Mouse (Mus musculus) v-Abl transformed pro-B cells (cell line): ENCODE results near the gene Neil1.

Experiments used
- in situ Hi-C, 2 experiments: fragments of 400-800 bp; cut with MboI; formaldehyde crosslinking; loops; one replicate each; pipeline ENCODE4 v1.15.1; 2025; ENCODE audit not compliant: unreplicated experiment in 2 of 2

Gene Neil1

DNA sequence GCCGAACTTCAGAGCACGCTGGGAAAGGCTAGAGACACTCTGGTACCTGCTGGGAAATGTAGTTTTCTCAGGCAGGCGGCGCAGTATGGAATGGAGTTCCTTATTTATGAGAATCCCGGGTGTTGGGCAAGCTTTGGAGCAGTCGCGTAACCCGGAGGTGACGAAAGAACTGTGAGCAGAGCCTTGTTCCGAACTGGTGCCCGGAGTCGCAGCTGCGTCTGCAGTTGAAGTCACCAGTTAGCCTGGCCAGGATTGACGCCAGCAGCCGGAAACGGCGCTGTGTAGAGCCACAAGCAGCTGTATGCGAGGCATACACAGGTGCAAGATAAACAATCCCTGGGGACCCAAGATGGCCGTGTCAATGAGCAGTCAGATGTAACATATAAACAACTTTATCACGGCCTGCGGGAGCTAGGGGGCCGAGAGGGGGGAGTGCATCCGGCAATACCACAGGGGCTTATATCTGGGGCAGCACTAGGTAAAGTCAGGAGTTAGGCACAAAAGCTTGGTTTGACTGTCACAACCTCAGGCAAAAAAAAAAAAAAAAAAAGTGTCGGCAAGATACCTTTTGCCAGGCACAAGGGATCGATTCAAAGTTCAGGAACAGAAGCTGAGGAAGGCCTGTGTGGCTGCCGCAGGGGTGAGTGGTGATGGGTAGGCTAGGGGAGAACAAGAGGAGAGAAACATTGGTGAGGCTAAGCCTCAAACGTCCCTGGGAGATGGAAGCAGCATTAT lies at the start of gene Neil1:
TSS of gene Neil1 (minus strand) at position 162 of the 735 bp plus-strand sequence.
- in situ Hi-C loops: no loop called here

DNA sequence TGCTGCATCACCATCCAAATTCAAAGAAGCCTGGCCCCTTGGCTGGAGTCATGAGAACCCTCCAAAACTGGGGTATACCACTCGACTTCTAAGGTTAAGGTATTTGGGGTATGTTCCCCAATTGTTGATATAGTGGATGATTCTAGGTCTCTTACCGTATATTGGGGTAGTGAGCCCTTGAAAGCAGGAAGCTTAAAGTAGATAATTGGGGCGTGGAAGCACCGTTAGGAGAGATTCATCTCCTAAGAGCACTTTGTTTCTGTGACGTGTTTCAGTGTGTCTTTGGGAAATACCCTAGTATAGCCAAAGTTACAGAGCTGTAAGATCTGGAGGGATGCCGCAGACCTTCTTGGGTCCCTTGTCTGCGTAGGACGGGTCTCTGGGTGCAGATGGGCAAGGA lies 49.3 kb upstream of the Neil1 start:
- in situ Hi-C loops: no loop called here

DNA sequence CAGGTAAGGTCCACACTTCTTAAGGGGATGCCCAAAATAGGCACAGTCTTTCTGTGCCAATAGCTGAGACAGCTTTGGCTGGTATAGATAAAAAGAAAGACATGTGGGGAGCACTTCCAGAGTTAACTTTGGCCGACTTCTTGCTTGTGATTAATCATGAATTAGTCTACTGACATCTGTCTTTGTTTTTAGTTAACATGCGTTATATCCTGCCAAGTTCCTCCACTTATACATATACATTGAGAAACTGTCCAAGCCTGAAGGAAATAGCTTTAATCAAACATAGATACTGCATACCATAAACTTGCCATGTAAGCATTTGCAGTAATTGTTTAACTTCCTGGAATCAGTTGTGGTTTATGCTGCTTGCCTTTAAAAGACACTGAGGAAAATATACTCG lies 48.6 kb upstream of the Neil1 start:
- in situ Hi-C loops: no loop called here

DNA sequence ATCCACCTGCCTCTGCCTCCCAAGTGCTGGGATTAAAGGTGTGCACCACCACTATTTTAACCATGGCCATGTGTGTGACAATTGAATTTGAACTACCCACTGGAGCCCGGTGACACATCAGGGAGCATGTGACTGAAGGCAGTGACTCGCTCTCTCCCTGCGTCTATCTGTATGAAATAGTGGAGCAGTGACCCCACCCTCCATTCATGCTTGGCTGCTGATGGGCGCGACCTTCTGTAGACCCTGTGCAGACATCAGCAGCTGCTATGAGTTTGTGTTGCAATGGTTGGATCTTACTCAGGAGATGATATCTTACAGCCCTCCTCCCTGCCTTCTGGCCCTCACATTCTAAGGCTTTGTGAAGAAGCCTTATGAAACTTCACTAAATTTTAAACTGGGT lies 20.3 kb upstream of the Neil1 start:
- in situ Hi-C loops: loop anchor here in 1 of 2 experiments (10.0 kb wide), 1 partner anchor 46 kb away; no protein-coding TSS in a partner anchor

DNA sequence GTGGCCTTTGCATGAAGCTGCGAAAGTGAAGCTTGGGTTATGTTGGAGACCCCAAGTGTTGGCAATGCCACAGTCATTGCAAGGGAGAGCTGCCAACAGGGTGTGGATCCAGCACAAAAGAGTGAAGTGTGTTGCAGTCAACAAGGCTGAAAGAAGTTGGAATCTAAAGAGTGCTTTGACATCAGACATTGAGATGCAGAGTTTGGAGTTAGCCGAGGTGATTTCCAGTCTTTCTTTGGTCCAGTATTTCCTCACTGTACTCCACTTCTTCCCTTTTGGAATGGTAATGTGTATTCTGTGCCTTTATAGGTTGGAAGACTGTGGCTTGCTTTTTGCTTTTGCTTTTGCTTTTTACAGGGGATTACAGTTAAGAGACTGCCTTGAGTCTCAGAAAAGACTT lies 18.1 kb upstream of the Neil1 start:
- in situ Hi-C loops: loop anchor here in 1 of 2 experiments (10.0 kb wide), 1 partner anchor 49 kb away; no protein-coding TSS in a partner anchor

DNA sequence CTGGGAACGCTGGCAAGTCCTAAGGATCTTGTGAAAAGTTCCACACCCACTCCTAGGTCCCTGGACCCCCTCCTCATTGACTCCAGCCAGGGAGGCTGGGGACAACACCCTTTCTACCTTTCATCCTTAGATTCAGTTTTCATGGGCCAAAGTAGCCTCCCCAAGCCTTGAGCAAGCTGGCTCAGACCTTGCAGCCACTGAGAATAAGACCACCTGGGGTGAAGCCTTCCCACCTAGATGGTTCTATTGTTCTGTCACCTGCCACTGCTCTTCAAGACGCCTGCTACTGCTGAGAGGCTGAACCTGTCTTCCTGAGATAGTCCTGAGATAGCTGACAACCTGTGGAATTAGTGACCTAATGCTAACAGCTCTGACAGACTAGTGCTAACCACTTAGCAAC lies 15.0 kb upstream of the Neil1 start:
- in situ Hi-C loops: loop anchor here (5.0 to 10.0 kb wide), 2 partner anchors 44 to 52 kb away; no protein-coding TSS in a partner anchor

DNA sequence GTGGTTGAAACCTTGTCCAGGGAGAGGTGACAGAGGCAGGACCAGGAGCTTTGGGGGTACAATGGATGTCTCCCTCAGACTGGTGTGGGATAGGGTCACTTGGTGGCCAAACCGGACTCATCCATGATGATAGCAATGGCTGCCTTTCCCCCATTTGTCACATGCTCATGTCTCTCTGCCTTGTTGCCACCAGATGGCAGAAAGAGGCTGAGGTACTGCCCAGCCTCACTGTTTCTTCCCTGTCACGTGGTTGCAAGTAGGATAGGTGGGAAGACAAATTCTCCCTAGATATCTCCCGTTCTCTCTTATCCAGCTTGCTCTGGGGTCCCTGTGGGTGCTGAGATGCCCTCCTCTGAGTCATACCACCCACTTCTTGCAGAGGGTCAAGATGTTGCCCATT lies 14.4 kb upstream of the Neil1 start:
- in situ Hi-C loops: loop anchor here (5.0 to 10.0 kb wide), 2 partner anchors 45 to 52 kb away; no protein-coding TSS in a partner anchor

DNA sequence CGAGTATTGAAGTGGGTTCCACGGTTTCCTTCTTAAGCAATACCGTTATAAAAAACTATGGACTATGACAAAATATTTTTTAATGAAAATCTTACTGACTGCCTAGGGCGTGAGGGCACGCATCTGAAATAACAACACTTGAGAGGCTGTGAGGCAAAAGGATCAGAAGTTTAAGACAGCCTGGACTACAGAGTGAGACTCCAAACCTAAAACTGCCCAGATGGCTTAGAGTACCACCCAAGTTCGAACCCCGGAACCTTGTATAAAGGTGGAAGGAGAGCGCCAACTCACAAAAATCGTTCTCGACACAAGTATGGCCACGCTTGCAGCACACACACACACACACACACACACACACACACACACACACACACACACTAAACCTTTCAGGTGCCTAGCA lies 10.4 kb upstream of the Neil1 start:
- in situ Hi-C loops: loop anchor here in 1 of 2 experiments (5.0 kb wide), 1 partner anchor 284 kb away; the partner anchor contains the start of gene Ppcdc

DNA sequence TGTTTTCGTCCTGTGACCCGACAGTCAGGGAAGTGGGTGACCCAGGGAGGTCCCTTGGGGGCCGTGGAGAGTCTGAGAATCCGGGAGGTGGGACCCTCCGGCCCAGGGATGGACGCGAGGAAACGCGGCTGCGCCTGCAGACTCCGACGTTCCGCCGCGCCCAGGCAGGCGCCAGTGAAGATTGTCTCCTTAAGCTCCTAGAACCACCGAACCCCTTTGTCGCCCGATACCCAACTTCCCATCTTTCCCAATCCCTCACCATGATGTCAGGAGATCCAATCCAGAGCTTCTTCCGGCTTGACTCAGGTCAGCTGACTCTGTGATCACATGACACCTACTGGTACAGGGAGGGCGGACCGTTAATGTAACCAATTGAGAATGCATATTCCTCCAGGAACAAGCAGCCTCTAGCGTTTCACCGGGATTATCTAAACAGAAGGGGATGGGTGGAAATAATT lies 9.9 kb upstream of the Neil1 start, which contains the start of gene Commd4:
TSS of gene Commd4 (minus strand) at position 319 of the 458 bp plus-strand sequence.
- in situ Hi-C loops: loop anchor here in 1 of 2 experiments (5.0 kb wide), 1 partner anchor 284 kb away; the partner anchor contains the start of gene Ppcdc

DNA sequence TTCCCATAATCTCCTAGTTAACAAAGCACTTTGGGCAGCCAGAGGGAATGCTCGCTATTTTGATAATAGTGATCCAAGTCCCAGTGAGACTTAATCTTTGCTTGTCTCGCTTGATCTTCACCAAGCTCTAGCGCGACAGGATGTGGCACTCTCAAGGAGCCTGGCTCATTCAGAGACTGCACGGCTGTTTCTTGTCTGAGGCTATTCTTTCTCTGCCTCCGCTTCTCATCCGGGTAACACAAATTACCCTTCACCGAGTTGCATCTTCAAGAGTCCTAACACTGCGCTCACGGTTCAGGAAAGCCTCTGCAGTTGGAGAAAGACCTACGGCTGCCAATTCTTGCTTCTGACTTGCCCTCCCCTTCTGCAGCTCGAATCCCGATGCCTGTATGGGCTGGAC lies 9.4 kb upstream of the Neil1 start:
- in situ Hi-C loops: loop anchor here in 1 of 2 experiments (5.0 kb wide), 1 partner anchor 285 kb away; the partner anchor contains the start of gene Ppcdc

DNA sequence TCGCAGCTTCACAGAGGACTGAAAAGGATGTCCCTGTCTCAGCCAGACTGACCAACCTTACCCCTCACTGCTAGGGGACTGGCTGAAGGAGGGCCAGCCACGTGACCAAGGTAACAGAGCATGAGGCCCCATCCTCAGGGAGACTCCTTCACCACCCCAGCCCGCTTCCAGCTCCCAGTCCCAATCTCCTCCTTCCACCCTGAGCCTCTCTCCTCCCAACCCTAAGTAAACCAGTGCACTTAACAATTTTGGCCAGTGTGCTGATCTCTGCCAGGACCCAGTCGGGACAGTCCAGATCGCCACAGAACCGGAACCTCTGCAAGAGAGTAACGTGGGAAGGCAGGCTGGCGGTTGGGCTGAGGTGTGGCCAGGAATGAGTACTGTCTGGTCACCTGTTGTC lies 8.7 kb upstream of the Neil1 start:
- in situ Hi-C loops: loop anchor here in 1 of 2 experiments (5.0 kb wide), 1 partner anchor 285 kb away; the partner anchor contains the start of gene Ppcdc

DNA sequence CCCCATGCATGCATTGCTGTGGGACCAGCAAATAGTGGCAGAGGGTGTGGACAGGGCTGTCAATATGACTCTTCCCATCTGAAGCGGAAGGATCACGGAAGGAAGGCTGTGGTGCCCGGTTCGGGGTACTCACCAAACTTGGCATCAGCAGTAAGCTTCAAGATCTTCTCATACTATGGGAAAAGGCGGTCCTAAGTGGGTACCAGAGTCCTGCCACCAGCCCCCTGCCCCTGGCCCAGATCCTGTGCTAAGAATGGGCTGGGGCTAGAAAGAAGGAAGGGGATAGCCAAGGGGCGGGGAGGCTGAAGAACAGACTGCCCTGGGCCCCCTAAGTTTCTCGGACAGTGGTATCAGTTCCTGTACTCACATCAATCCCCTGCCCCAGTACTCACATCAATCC lies 8.3 kb upstream of the Neil1 start:
- in situ Hi-C loops: loop anchor here in 1 of 2 experiments (5.0 kb wide), 1 partner anchor 286 kb away; the partner anchor contains the start of gene Ppcdc

DNA sequence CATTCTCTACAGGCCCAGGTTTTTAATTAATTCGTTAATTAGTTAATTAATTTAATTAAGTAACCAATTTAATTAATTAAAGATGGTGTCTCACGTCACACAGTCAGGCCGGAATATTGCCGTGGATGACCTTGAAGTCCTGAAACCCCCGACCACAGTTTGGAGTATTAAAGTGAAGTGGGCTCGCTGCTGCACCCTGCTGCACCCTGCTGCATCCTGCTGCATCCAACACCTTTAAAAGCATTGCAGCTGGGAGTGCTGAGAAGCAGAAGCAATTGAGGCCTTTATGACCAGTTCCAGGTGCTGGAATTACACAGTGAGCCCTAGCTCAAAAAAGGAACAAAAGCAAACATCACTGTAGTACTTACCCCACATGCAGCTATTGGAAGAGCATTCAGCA lies 4.2 kb upstream of the Neil1 start:
- in situ Hi-C loops: no loop called here

DNA sequence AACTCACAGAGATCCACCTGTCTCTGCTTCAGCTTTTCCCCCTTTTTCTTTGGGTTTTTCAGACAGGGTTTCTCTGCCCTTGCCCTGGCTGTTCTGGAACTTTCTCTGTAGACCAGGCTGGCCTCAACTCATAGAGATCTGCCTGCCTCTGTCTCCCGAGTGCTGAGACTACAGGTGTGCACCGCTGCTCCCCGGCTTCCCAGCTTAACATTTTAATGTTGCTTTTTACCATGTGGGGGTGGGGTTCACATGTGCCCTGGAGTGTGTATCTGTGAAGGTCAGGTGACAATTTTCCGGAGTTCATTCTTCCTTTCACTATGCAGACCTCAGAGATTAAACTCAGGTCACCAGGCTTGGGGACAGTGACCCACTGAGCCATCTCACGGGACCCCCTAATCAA lies 2.1 kb upstream of the Neil1 start:
- in situ Hi-C loops: no loop called here

DNA sequence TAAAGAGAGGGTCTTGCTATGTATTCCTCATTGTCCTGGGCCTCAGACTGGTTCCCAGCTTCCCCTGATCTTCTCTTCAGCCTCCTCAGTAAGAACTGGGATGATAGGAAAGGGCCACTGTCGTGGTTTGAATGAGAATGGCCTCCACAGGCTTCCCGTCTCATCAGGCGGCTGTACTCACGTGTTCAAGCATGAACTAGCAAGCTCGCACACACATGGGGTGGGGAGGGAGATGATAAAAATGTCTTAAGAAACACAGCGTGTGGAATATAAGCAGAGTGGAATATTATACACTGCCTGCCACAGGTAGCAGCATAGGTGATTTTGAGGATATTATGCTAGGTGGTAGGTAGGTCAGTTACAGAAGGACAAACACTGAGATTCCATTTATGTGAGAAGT lies 916 bp upstream of the Neil1 start:
- in situ Hi-C loops: no loop called here

DNA sequence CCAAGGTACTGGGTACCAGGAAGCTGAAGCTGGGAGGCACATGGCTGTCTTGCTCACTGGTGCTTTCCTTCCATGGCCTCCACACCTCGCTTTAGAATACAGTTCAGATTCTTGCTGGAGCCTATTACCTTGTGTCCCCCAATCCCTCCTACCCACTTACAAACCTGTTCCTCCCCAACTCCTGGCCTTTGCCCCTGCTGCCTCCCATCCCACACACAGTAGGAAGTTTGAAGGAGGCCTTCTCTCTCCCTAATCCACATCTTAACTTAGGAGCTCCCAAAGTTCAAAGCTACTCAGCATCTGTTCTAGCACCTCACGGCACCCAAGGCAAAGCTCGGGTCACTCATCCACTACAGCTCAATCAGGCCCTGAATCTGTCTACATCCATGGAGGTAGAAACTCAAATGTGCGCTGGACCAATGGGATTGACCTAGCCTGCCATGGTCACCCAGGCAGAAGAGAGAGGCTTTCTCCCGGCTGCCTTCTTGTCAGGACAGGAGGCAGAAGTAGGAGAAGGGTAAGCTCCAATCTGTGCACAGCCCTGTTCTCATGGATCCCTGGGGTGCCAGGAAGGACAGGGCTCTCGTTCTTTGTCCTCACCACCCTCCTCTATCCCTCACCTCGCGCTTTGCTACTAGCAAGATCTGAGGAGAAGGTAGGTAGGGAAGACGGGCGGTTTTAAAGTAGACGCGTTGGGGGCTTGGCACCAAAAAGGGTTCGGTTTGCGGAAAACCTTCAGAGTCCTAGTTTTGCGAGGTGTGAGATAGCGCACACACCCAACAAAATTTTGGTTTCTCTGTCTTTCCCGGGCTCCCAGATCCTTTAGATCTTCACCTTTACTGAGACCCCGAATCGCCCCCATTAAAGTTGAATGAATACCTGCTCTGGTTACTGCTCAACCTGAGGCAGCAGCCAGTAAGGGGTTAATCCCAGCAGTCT lies 631 bp downstream of the Neil1 start:
- in situ Hi-C loops: no loop called here

DNA sequence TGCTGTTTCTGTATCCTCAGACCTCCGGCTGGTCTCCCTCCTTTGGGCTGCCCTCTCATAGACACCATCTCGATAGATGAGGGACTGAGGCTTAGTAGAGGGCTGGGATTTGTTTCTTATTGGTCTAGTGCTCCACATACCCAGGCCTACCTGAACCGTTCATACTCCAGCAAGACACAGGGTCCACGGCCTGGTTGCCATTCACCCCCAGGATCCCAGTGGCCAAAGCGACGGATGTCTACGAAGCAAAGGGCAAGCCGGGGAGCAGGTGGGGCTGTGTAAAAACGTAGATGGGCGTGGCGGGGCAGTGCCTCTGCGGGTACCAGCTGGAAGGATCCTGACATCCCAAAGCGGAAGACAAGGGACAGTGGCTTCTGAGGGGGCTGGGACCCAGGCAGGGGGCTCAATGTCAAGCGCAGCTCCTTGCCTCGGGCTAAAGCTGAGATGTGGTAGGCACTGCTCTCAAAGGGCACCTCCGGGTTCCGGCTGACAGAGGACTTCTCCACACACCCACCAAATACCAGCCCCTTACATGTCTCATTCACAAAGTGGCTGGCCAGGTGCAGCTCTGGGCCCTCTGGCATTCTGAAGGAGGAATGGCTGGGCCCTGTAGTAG lies 1.5 kb downstream of the Neil1 start:
- in situ Hi-C loops: no loop called here

DNA sequence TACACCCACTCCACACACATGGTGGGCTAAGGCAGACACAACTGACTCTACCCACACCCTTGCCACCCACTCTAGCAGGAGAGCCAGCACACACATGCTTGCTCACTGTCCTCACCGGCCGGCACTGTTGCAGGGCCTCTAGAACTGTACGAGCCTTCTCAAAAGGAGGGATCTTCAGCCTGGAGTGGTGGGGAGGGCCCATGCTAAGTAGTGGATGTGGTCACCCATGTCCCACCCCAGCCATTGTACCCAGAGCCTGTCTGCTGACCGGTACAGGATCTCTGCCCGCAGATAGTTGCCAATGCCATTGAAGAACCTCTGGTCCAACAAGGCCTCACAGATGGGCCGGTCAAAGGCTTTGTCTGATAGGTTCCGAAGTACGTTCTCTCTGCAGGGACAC lies 3.3 kb downstream of the Neil1 start:
- in situ Hi-C loops: no loop called here

DNA sequence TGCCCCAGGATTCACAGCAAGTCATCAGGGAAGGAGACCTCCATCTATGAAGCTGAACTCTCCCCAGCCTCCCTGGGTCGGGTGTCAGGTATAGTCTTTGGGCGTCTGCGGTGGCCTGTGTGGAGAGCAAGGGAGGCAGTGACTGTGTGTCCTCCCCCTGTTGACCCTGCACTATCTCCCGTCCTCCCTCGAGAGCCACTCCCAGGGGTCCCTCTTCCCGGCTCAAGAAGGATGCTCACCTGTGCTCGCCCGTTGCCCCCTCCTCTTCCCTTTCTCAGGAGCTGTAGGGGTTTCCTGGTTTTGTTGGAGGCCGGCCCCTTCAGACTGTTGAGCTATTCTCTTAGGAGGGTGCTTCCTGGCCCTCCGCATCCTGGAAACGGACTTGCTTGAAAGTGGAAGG lies 4.9 kb downstream of the Neil1 start:
- in situ Hi-C loops: no loop called here
